Mouse (Mus musculus): ENCODE measurements around the gene Zfp664. TPM values are rescaled to one million over a fixed set of nuclear protein-coding genes. Genes with fewer than 3 reads are reported as not detected.
A peak's percentile ranks its signal among the peaks of the same experiment; 100 is the strongest.

The Zfp664 gene
- polyA plus RNA-seq, 1 experiment from 2014 or later, result 10.9 TPM

DNA sequence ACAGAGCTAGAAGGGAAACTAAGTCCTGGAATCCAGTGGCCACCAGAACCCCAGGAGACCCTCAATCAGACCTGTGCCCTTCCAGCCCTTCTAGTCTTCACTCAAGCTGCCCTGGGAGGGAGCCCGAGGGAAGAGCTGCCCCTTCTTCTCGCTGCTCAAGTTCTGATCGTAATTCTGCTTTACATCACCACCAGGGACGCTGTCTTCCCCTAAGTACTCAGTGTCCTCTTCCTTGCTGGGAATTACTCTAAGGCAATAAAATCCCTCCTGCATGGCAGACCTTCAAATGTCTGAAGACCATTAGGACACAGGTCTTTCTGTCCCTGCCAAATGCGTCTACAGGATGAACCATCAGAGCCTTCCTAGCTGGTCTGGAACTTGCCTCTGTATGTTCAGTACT lies 2.5 kb upstream of the Zfp664 start:
- no peaks in the 10 kb centered on the region for H3K36me3 ChIP-seq (ENCODE audit: control insufficient read depth, insufficient read depth)
- H3K4me2 ChIP-seq (ENCODE audit: low read depth, low read length), result no peak overlapping the region
- no peak overlapping the region for H3K4me3 ChIP-seq (ENCODE audit: low read depth, low read length)
- peaks cover 19% of the 10 kb centered on the region for H3K4me1 ChIP-seq (ENCODE audit: control insufficient read depth, low read depth, low read length)
- no peak overlapping the region for H3K27ac ChIP-seq (ENCODE audit: low read length)
- 4% methylated on average over 5 of the region's 5 CpGs for WGBS (ENCODE audit: insufficient replicate concordance)
- no peak for ATAC-seq (ENCODE audit: low read depth)
- peaks cover 42% of the 10 kb centered on the region for H3K27me3 ChIP-seq (ENCODE audit: control insufficient read depth, insufficient read depth, low read depth, low read length)
- H3K9me3 ChIP-seq (replicated peaks; ENCODE audit: control insufficient read depth, low read length), result no peaks in the 10 kb centered on the region
- H3K9ac ChIP-seq (ENCODE audit: low read depth, low read length), result no peak overlapping the region

DNA sequence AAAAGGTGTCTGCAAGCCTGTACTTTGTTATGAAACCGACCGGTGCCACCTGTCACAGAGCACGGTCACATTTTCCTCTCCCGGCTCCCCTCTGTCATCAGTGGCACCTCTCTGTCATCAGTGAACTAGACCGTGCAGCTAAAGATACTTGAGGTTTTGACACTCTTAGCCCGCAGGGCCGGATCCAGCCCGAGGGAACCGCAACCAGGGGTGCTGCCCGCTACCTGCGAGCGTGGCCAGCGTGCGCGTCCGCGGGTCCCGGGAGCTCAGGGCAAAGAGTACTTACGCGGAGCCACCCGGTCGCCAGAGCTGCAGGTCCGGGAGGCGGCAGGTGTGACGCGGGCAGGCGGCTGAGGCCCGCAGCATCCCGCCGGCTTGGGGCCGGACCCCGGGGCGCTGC lies 1.0 kb upstream of the Zfp664 start:
- peaks cover 42% of the 10 kb centered on the region for H3K27me3 ChIP-seq (ENCODE audit: control insufficient read depth, insufficient read depth, low read depth, low read length)
- 2% methylated on average over 30 of the region's 33 CpGs for WGBS (ENCODE audit: insufficient replicate concordance)
- no peak for ATAC-seq (ENCODE audit: low read depth)

DNA sequence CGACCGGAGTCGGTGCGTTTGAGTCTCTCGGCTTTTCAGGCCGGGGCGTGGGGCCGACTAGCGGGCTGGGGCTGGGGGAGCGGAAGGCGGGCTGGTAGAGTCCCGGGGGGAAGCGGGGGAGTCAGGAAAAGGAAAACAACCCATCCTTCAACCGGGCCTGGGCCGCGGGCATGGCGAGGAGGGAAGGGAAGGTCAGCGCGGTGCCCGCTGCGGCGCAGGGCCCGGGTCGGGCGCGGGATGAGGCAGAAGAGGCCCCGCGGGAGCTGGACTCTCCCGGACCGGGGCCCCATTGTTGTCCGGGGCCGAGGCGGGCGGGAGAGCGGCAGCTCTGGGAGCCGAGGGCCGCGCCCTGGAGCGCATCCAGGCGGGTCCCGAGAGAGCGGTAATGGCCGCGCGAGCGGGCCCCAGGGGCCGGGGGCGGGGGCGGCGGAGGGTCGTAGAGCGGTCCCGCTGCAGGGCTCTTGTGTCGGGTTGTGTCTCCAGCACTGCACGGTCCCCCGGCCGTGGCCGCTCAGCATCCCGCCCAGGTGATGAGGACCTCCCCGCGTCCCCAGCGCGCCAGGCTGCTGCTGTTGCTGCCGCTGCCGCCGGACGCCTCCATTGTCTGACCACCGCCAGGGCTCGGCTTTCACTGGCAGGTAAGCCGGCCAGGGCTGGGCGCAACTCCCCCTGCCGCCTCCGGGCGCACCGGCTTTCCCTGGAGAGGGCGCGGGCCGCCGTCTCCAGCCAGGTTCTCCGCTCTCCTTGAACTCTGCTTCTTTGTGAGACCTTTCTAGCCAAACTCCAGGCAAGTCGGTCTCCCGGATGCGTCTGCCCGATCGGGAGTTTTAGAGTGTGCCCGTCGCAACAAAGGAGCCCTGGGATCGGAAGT lies 615 bp downstream of the Zfp664 start:
- peak overlapping the region; percentile 78 for H3K4me3 ChIP-seq (ENCODE audit: low read depth, low read length)
- ATAC-seq (ENCODE audit: low read depth), result peak; percentile 49
- peaks cover 19% of the 10 kb centered on the region for H3K4me1 ChIP-seq (ENCODE audit: control insufficient read depth, low read depth, low read length)
- H3K9ac ChIP-seq (ENCODE audit: low read depth, low read length), result peak overlapping the region; percentile 80
- under 1% methylated on average over 69 of the region's 88 CpGs for WGBS (ENCODE audit: insufficient replicate concordance)
- H3K4me2 ChIP-seq (ENCODE audit: low read depth, low read length), result peak overlapping the region; percentile 98
- no peaks in the 10 kb centered on the region for H3K36me3 ChIP-seq (ENCODE audit: control insufficient read depth, insufficient read depth)
- peak overlapping the region; percentile 41 for H3K27ac ChIP-seq (ENCODE audit: low read length)
- no peaks in the 10 kb centered on the region for H3K9me3 ChIP-seq (replicated peaks; ENCODE audit: control insufficient read depth, low read length)
- peaks cover 40% of the 10 kb centered on the region for H3K27me3 ChIP-seq (ENCODE audit: control insufficient read depth, insufficient read depth, low read depth, low read length)

More for the DNA sequence above, 1.0 kb upstream of the Zfp664 start:
- no peaks in the 10 kb centered on the region for H3K9me3 ChIP-seq (replicated peaks; ENCODE audit: control insufficient read depth, low read length)
- peak overlapping the region; percentile 98 for H3K4me2 ChIP-seq (ENCODE audit: low read depth, low read length)
- H3K4me1 ChIP-seq (ENCODE audit: control insufficient read depth, low read depth, low read length), result peaks cover 19% of the 10 kb centered on the region
- H3K27ac ChIP-seq (ENCODE audit: low read length), result no peak overlapping the region
- H3K36me3 ChIP-seq (ENCODE audit: control insufficient read depth, insufficient read depth), result no peaks in the 10 kb centered on the region
- peak overlapping the region; percentile 25; the same call in 1 of the 2 replicates for H3K9ac ChIP-seq (ENCODE audit: low read depth, low read length)
- H3K4me3 ChIP-seq (ENCODE audit: low read depth, low read length), result peak overlapping the region; percentile 78

DNA sequence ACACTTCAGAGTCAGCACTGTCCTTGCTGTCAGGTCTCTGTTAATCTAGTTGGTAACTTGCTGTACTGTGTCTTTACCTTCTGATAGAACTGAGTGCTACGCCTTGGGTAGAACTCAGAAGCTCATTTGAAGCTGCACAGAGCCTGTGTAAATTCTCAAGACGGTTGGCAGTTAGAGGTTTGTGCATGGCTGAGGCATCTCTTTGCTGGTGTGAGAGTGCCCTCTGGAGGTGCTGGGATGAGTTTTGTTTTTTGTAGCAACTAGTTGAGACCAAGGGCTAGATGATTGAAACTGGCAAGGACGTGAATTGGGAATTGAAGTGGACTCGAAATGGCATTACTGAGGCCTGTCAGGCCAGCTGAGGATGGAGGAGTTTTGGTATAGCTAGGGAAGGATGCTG lies 6.5 kb downstream of the Zfp664 start:
- WGBS (ENCODE audit: insufficient replicate concordance), result 43% methylated on average over 4 of the region's 4 CpGs
- Histone ChIP-seq H3K9ac (ENCODE audit: low read depth, low read length) (no peak overlapping the region), H3K4me1 (ENCODE audit: control insufficient read depth, low read depth, low read length) (peaks cover 2% of the 10 kb centered on the region), H3K27ac (ENCODE audit: low read length) (no peak overlapping the region), H3K4me2 (ENCODE audit: low read depth, low read length) (no peak overlapping the region), H3K36me3 (ENCODE audit: control insufficient read depth, insufficient read depth) (no peaks in the 10 kb centered on the region), H3K27me3 (ENCODE audit: control insufficient read depth, insufficient read depth, low read depth, low read length) (no peaks in the 10 kb centered on the region), H3K4me3 (ENCODE audit: low read depth, low read length) (no peak overlapping the region), H3K9me3 (replicated peaks; ENCODE audit: control insufficient read depth, low read length) (no peaks in the 10 kb centered on the region)
- no peak for ATAC-seq (ENCODE audit: low read depth)

DNA sequence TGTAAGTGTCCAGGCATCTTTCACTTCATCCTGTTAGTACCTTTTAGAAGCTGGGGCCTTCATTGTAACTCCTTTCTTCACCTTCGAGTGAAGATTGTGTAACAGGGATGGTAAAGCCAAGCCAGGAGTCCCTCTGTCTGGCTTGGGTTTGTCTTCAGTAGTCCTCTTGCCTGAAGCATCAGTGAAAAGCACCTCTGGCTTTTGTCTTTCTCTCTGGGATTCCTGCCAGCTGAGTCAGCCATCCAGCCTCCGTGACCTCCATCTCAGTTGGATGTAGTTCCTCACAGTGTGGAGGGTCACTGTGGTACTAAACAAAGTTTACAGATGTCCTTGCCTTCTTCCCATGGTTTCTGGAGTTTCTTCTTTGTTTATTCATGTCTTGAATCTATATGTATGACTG lies 9.5 kb downstream of the Zfp664 start:
- ATAC-seq (ENCODE audit: low read depth), result no peak
- no peak overlapping the region for H3K9ac ChIP-seq (ENCODE audit: low read depth, low read length)
- no peak overlapping the region for H3K4me2 ChIP-seq (ENCODE audit: low read depth, low read length)
- 57% methylated on average over 2 of the region's 2 CpGs for WGBS (ENCODE audit: insufficient replicate concordance)
- no peaks in the 10 kb centered on the region for H3K27me3 ChIP-seq (ENCODE audit: control insufficient read depth, insufficient read depth, low read depth, low read length)
- no peaks in the 10 kb centered on the region for H3K4me1 ChIP-seq (ENCODE audit: control insufficient read depth, low read depth, low read length)
- no peak overlapping the region for H3K4me3 ChIP-seq (ENCODE audit: low read depth, low read length)
- no peaks in the 10 kb centered on the region for H3K36me3 ChIP-seq (ENCODE audit: control insufficient read depth, insufficient read depth)
- H3K9me3 ChIP-seq (replicated peaks; ENCODE audit: control insufficient read depth, low read length), result no peaks in the 10 kb centered on the region
- no peak overlapping the region for H3K27ac ChIP-seq (ENCODE audit: low read length)

DNA sequence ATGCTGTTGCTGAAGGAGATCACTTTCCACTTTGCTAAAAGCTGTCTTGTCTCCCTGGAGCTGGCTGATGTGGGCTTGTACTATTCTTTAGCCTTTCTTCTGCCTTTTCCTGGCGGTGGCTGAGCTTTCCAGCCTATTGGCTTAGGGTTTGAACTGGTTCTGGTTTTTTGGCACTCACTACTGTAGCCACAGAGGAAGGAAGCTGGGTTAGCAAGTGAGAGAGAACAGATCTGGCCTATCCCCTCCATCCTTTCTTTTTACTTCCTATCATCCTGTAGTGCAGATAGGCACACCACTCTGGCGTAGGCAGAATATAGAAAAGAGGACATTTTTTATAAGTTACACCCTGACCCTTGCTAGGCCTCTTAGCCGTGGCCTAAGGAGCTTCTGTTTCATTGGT lies 10.6 kb downstream of the Zfp664 start:
- 55% methylated on average over 3 of the region's 3 CpGs for WGBS (ENCODE audit: insufficient replicate concordance)
- no peaks in the 10 kb centered on the region for H3K36me3 ChIP-seq (ENCODE audit: control insufficient read depth, insufficient read depth)
- no peaks in the 10 kb centered on the region for H3K9me3 ChIP-seq (replicated peaks; ENCODE audit: control insufficient read depth, low read length)
- H3K4me3 ChIP-seq (ENCODE audit: low read depth, low read length), result no peak overlapping the region
- ATAC-seq (ENCODE audit: low read depth), result no peak
- H3K9ac ChIP-seq (ENCODE audit: low read depth, low read length), result no peak overlapping the region
- no peak overlapping the region for H3K4me2 ChIP-seq (ENCODE audit: low read depth, low read length)
- H3K27ac ChIP-seq (ENCODE audit: low read length), result no peak overlapping the region
- no peaks in the 10 kb centered on the region for H3K4me1 ChIP-seq (ENCODE audit: control insufficient read depth, low read depth, low read length)
- no peaks in the 10 kb centered on the region for H3K27me3 ChIP-seq (ENCODE audit: control insufficient read depth, insufficient read depth, low read depth, low read length)

DNA sequence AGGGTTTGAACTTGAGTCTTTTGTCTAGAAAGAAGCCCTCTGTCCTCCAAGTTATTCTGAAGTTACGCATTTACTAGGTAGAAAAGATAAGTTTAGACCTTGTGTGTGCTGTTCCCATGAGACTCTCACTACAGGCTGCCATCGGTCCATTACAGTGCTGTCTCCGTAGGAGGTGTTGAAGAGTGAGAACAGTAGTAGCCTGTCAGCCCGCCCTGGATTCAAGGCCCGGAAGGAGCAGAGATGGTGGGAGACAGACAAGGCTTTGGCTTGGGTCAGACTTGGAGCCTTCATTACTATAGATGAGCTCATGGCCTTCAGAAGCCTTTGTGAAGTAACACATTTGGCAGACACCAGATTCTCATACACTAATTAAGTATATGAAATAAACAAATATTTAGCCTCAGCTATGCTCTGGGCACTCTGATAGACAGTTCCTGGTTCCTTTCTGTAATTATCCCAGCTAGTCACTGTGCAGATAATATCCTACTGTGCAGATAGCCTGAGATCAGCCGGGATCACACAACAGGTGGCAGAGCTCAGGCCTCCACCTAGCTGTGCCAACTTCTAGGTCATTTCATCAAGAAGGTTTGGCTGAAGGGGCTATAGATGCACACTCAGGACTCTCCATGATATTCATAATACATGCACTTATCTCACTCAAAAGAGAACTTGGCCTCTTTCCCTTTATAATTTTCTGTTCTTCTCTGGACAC lies 11.6 kb downstream of the Zfp664 start:
- Histone ChIP-seq H3K4me2 (ENCODE audit: low read depth, low read length) (no peak overlapping the region), H3K4me1 (ENCODE audit: control insufficient read depth, low read depth, low read length) (no peaks in the 10 kb centered on the region), H3K9ac (ENCODE audit: low read depth, low read length) (no peak overlapping the region), H3K27me3 (ENCODE audit: control insufficient read depth, insufficient read depth, low read depth, low read length) (no peaks in the 10 kb centered on the region), H3K9me3 (replicated peaks; ENCODE audit: control insufficient read depth, low read length) (no peaks in the 10 kb centered on the region), H3K4me3 (ENCODE audit: low read depth, low read length) (no peak overlapping the region), H3K36me3 (ENCODE audit: control insufficient read depth, insufficient read depth) (no peaks in the 10 kb centered on the region), H3K27ac (ENCODE audit: low read length) (no peak overlapping the region)
- 82% methylated on average over 6 of the region's 6 CpGs for WGBS (ENCODE audit: insufficient replicate concordance)
- no peak for ATAC-seq (ENCODE audit: low read depth)

DNA sequence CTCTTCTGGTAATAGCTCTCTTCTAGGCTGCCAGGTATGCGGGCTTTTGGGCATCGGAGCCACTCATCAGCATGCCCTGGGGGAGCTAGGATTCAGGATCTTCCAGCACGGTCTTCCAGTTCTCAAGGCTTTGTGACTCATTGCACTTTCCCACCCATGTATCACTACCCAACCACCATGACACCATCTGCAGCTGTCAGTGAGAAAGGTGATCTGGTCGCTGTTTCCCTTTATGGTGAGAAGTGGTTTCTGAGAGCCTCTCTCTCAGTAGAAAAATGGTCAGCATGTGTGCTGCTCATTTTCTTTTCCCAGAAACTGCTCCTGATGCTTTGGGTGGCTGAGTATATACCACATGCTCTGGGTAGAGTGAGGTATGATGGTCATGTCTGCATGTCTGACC lies 16.8 kb downstream of the Zfp664 start:
- H3K9me3 ChIP-seq (replicated peaks; ENCODE audit: control insufficient read depth, low read length), result no peaks in the 10 kb centered on the region
- no peak overlapping the region for H3K9ac ChIP-seq (ENCODE audit: low read depth, low read length)
- H3K4me2 ChIP-seq (ENCODE audit: low read depth, low read length), result no peak overlapping the region
- H3K36me3 ChIP-seq (ENCODE audit: control insufficient read depth, insufficient read depth), result no peaks in the 10 kb centered on the region
- H3K4me3 ChIP-seq (ENCODE audit: low read depth, low read length), result no peak overlapping the region
- no peak overlapping the region for H3K27ac ChIP-seq (ENCODE audit: low read length)
- H3K27me3 ChIP-seq (ENCODE audit: control insufficient read depth, insufficient read depth, low read depth, low read length), result no peaks in the 10 kb centered on the region
- H3K4me1 ChIP-seq (ENCODE audit: control insufficient read depth, low read depth, low read length), result no peaks in the 10 kb centered on the region
- ATAC-seq (ENCODE audit: low read depth), result no peak
- 85% methylated on average over 4 of the region's 4 CpGs for WGBS (ENCODE audit: insufficient replicate concordance)

DNA sequence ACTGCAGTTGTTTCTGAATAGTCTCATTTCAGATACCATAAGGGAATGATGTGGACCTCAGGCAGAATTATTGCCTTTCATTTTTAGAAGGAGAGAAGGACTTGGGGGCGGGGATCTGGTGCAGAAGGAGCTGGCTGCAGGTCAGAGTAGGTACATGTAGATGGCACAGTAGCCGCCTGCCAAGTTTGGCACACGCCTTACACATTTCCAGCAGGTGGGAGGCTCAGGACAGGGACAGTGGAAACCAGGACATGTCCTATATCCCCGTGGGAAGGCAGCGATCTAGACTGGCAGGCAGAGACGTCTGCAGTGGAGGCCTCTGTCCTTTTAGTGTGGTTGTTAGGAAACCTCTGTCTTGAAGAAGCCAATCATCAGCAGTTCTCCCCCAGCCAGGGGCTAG lies 17.3 kb downstream of the Zfp664 start:
- Histone ChIP-seq H3K9me3 (replicated peaks; ENCODE audit: control insufficient read depth, low read length) (no peaks in the 10 kb centered on the region), H3K4me2 (ENCODE audit: low read depth, low read length) (no peak overlapping the region), H3K9ac (ENCODE audit: low read depth, low read length) (no peak overlapping the region), H3K4me1 (ENCODE audit: control insufficient read depth, low read depth, low read length) (no peaks in the 10 kb centered on the region), H3K4me3 (ENCODE audit: low read depth, low read length) (no peak overlapping the region), H3K27ac (ENCODE audit: low read length) (no peak overlapping the region), H3K36me3 (ENCODE audit: control insufficient read depth, insufficient read depth) (no peaks in the 10 kb centered on the region), H3K27me3 (ENCODE audit: control insufficient read depth, insufficient read depth, low read depth, low read length) (no peaks in the 10 kb centered on the region)
- ATAC-seq (ENCODE audit: low read depth), result no peak
- 75% methylated on average over 6 of the region's 6 CpGs for WGBS (ENCODE audit: insufficient replicate concordance)
